Mouse (Mus musculus) lung, postnatal 0 days (tissue): ENCODE data around the gene Vwa3b.

ENCODE experiments used
- CTCF ChIP-seq: IDR thresholded peaks from 2 replicates; pipeline ENCODE4 v1.5.1; 2016; ENCODE audit warnings: antibody characterized with exemption, mild to moderate bottlenecking
- EP300 ChIP-seq: IDR thresholded peaks from 2 replicates; pipeline ENCODE4 v1.6.1; 2016; ENCODE audit warnings: antibody characterized with exemption, mild to moderate bottlenecking, control low read depth

DNA sequence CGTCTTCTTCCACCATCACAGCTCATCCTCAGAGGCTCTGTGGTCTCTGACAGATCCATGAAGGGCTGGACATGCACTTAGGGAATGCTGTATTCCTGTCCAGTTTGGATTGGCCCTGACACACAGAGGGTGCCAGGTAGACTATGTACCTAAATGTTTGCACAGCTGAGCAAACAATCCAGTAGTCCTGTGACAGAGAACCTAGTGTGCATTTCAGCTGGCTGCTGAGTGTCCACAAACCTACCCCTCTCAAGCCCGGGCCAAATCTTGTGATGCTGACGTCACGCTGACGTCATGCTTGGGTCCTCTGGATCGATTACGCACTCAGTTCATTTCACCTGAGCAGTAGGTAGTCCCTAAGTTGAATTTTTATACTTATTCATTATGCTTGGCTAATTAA lies 14.7 kb downstream of the Vwa3b start:
- no peak for TF ChIP-seq CTCF
- TF ChIP-seq EP300, result no peak
